Mouse (Mus musculus) liver, postnatal 0 days (tissue): ENCODE data around the gene Itpr1. TPM values are rescaled to one million over a fixed set of nuclear protein-coding genes. Genes with fewer than 3 reads are reported as not detected.
A peak's percentile ranks its signal among the peaks of the same experiment; 100 is the strongest.

Experiments used
- ATAC-seq: fragments of 200-750 bp; cut with Nextera tagmentation; 2 replicates; pipeline ENCODE4 v1.8.0; 2017; ENCODE audit warnings: mild to moderate bottlenecking, moderate library complexity
- DNase-seq: peaks from one replicate; pipeline ENCODE4 v3.0.0-alpha.2; 2016
- H3K27ac ChIP-seq: fragments of 300-500 bp; sonication (generic); 2 replicates; pipeline ENCODE4 v1.5.1; 2014; ENCODE audit warnings: antibody characterized with exemption, moderate library complexity, mild to moderate bottlenecking, low read depth
- H3K27me3 ChIP-seq: fragments of 300-500 bp; sonication (generic); 2 replicates; pipeline ENCODE4 v1.6.1; 2014; ENCODE audit warnings: low read length, control low read depth, mixed read lengths; ENCODE audit not compliant: insufficient read depth
- H3K36me3 ChIP-seq: fragments of 300-500 bp; sonication (generic); replicated peaks from 2 replicates; pipeline ENCODE4 v1.6.1; 2014; ENCODE audit warnings: mild to moderate bottlenecking, control low read depth, low read length, moderate library complexity, mixed read lengths; ENCODE audit not compliant: insufficient read depth
- H3K4me1 ChIP-seq: fragments of 300-500 bp; sonication (generic); 2 replicates; pipeline ENCODE4 v1.6.1; 2014; ENCODE audit warnings: antibody characterized with exemption, mild to moderate bottlenecking, control low read depth; ENCODE audit not compliant: insufficient read depth
- H3K4me2 ChIP-seq: fragments of 300-500 bp; sonication (generic); 2 replicates; pipeline ENCODE4 v1.6.1; 2014; ENCODE audit warnings: low read depth, mild to moderate bottlenecking, low read length, moderate library complexity, mixed read lengths
- H3K4me3 ChIP-seq: fragments of 300-500 bp; sonication (generic); 2 replicates; pipeline ENCODE4 v1.5.1; 2014; ENCODE audit warnings: low read depth, low read length
- H3K9ac ChIP-seq: fragments of 300-500 bp; sonication (generic); replicated peaks from 2 replicates; pipeline ENCODE4 v1.6.1; 2014; ENCODE audit warnings: mild to moderate bottlenecking, moderate library complexity
- H3K9me3 ChIP-seq: fragments of 300-500 bp; sonication (generic); 2 replicates; pipeline ENCODE4 v1.6.1; 2016; ENCODE audit warnings: mild to moderate bottlenecking, control low read depth, low read length, mixed read lengths
- CTCF ChIP-seq: sonication (generic); IDR thresholded peaks from 2 replicates; pipeline ENCODE4 v1.5.1; 2016; ENCODE audit warnings: antibody characterized with exemption, low read depth
- EP300 ChIP-seq: IDR thresholded peaks from 2 replicates; pipeline ENCODE4 v1.6.1; 2016; ENCODE audit warnings: antibody characterized with exemption, low read depth, mild to moderate bottlenecking
- WGBS: fragments of 180-500 bp; shearing (Covaris S2); extraction: QIAGEN DNeasy Blood & Tissue Kit; methylation state at CpG from one replicate; pipeline ENCODE4 v1.1.7; 2014; ENCODE audit not compliant: insufficient replicate concordance; 5-methylcytosine and 5-hydroxymethylcytosine counted together
- polyA plus RNA-seq: library from polyadenylated mRNA; unstranded; fragments of >200 nt; fragmentation: Nextera tagmentation; extraction: Ambion mirVana; gene quantifications from 2 replicates; pipeline ENCODE4 v1.2.1, GENCODE M21; 2015

Itpr1 gene
- polyA plus RNA-seq = 2.8 and 2.9 TPM in 2 replicates

GRCm38 (mm10) chr6:108212881-108213295 lies at the start of gene Itpr1:
Gene Itpr1 (plus strand): TSS chr6:108213096.
- TF ChIP-seq CTCF (no peak), EP300 (no peak)
- peaks cover 20% of the 10 kb centered on the region for H3K4me1 ChIP-seq
- no peaks in the 10 kb centered on the region for H3K36me3 ChIP-seq
- under 1% methylated on average over 27 of the region's 27 CpGs for WGBS
- H3K27me3 ChIP-seq = no peaks in the 10 kb centered on the region
- H3K9ac ChIP-seq = peak within 1 kb of the TSS; percentile 76
- H3K27ac ChIP-seq = peak within 1 kb of the TSS; percentile 73
- peak within 1 kb of the TSS; percentile 73 for H3K4me3 ChIP-seq
- H3K9me3 ChIP-seq = no peaks in the 10 kb centered on the region
- peak within 1 kb of the TSS; percentile 88 for H3K4me2 ChIP-seq
- DNase-seq (peak; percentile 93), ATAC-seq (peak; percentile 99)

- no peak for ATAC-seq
- 77% methylated on average over 5 of the region's 5 CpGs for WGBS
- 0 out of 2 replicates have a peak, but pooled peaks cover 4% of the 10 kb centered on the region for H3K4me1 ChIP-seq
- H3K9me3 ChIP-seq = no peaks in the 10 kb centered on the region
- H3K4me3 ChIP-seq = no peak overlapping the region
- TF ChIP-seq CTCF = no peak
- no peak for TF ChIP-seq EP300
- no peaks in the 10 kb centered on the region for H3K27me3 ChIP-seq
- H3K27ac ChIP-seq = no peak overlapping the region
- no peaks in the 10 kb centered on the region for H3K36me3 ChIP-seq
- H3K4me2 ChIP-seq = no peak overlapping the region
- no peak for DNase-seq
- no peak overlapping the region for H3K9ac ChIP-seq
Measured at GRCm38 (mm10) chr6:108164935-108165334, 48.0 kb upstream of the Itpr1 start.

- Histone ChIP-seq H3K27ac (no peak overlapping the region), H3K4me3 (no peak overlapping the region), H3K4me2 (no peak overlapping the region), H3K4me1 (0 out of 2 replicates have a peak, but pooled peaks cover 1% of the 10 kb centered on the region), H3K36me3 (no peaks in the 10 kb centered on the region), H3K9ac (no peak overlapping the region), H3K27me3 (no peaks in the 10 kb centered on the region), H3K9me3 (no peaks in the 10 kb centered on the region)
- DNase-seq = no peak
- no peak for ATAC-seq
- 51% methylated on average over 2 of the region's 2 CpGs for WGBS
- no peak for TF ChIP-seq EP300
- no peak for TF ChIP-seq CTCF
Measured at GRCm38 (mm10) chr6:108165598-108165997, 47.3 kb upstream of the Itpr1 start.

GRCm38 (mm10) chr6:108167946-108168680 lies 44.8 kb upstream of the Itpr1 start:
- Histone ChIP-seq H3K4me1 (no peaks in the 10 kb centered on the region), H3K36me3 (peaks cover 5% of the 10 kb centered on the region), H3K9me3 (no peaks in the 10 kb centered on the region), H3K4me3 (no peak overlapping the region), H3K9ac (no peak overlapping the region), H3K27me3 (no peaks in the 10 kb centered on the region), H3K27ac (no peak overlapping the region), H3K4me2 (no peak overlapping the region)
- TF ChIP-seq EP300 (no peak), CTCF (no peak)
- 56% methylated on average over 7 of the region's 7 CpGs for WGBS
- no peak for DNase-seq
- no peak for ATAC-seq

GRCm38 (mm10) chr6:108168723-108169122 lies 44.2 kb upstream of the Itpr1 start:
- no peak for ATAC-seq
- no peak for TF ChIP-seq EP300
- TF ChIP-seq CTCF = no peak
- H3K9ac ChIP-seq = no peak overlapping the region
- H3K27ac ChIP-seq = no peak overlapping the region
- no peak overlapping the region for H3K4me2 ChIP-seq
- no peaks in the 10 kb centered on the region for H3K9me3 ChIP-seq
- no peaks in the 10 kb centered on the region for H3K27me3 ChIP-seq
- no peak for DNase-seq
- 64% methylated on average over 6 of the region's 6 CpGs for WGBS
- H3K36me3 ChIP-seq = peaks cover 6% of the 10 kb centered on the region
- no peaks in the 10 kb centered on the region for H3K4me1 ChIP-seq
- no peak overlapping the region for H3K4me3 ChIP-seq

- Histone ChIP-seq H3K4me3 (no peak overlapping the region), H3K9me3 (no peaks in the 10 kb centered on the region), H3K9ac (no peak overlapping the region), H3K27me3 (no peaks in the 10 kb centered on the region), H3K4me2 (no peak overlapping the region), H3K36me3 (peaks cover 6% of the 10 kb centered on the region), H3K4me1 (no peaks in the 10 kb centered on the region), H3K27ac (no peak overlapping the region)
- DNase-seq = no peak
- no peak for ATAC-seq
- TF ChIP-seq EP300 (no peak), CTCF (no peak)
- WGBS = 89% methylated on average over 3 of the region's 3 CpGs
Measured at GRCm38 (mm10) chr6:108169466-108169865, 43.4 kb upstream of the Itpr1 start.

- WGBS = 91% methylated on average over 1 of the region's 1 CpGs
- no peaks in the 10 kb centered on the region for H3K27me3 ChIP-seq
- ATAC-seq (no peak), DNase-seq (no peak)
- TF ChIP-seq EP300 (no peak), CTCF (peak; percentile 28)
- no peak overlapping the region for H3K4me2 ChIP-seq
- H3K36me3 ChIP-seq = peaks cover 6% of the 10 kb centered on the region
- H3K4me1 ChIP-seq = no peaks in the 10 kb centered on the region
- no peak overlapping the region for H3K4me3 ChIP-seq
- no peak overlapping the region for H3K27ac ChIP-seq
- H3K9me3 ChIP-seq = no peaks in the 10 kb centered on the region
- H3K9ac ChIP-seq = no peak overlapping the region
Measured at GRCm38 (mm10) chr6:108172219-108172618, 40.7 kb upstream of the Itpr1 start.
